Mouse (Mus musculus): ENCODE results near the gene Rgl2. TPM values are rescaled to one million over a fixed set of nuclear protein-coding genes. Genes with fewer than 3 reads are reported as not detected.

The Rgl2 gene
- total RNA-seq, 1 experiment from 2014 or later, result 53.2 TPM

DNA sequence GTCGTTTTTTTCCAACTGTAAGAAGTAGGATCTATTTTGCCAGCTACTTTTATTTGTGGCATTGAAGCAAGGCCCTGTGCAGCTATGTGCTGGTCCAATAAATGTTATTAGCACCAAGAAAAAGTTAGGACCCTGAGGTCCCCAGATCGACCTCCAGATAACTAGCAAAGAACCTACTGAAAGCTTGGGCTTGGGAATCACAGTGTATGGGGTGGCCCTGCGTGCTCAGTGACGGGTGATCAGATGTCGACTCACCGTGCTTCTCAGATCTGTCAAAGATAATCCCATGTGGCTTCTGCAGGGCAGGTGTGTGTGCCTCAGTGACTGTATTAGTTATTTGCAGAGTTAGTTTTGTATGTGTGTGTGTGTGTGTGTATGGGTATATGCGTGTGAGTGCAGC lies 8.0 kb upstream of the Rgl2 start:
- DNase-seq, result no peak

DNA sequence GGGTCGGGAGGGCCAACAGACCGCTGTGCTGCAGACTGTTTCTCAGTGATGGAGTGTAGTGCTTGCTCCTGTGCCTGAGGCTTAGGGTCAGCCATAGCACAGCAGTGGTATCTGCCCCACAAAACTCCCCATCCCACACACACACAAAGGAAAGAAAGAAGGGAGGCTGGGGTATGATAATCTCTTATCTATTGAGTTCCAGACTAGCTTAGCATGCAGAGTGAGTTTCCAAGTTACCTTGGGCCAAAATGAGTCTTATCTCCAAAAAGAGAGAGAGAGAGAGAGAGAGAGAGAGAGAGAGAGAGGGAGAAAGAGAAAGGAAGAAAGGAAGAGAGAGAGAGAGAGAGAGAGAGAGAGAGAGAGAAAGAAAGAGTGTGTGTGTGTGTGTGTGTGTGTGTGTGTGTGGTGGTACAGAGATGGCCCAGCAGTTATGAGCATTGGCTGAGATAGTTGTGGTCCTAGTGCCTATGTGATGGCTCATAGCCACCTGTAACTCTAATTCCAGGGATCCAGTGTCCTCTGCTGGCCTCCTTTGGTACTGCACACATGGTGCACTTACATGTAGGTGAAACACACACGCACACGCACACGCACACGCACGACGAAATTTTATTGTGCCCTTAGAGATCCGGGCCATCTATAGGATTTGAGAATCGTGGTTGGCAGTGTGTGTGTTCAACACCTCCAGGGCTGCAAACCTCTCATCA lies 4.6 kb upstream of the Rgl2 start:
- peak; percentile 70 for DNase-seq

DNA sequence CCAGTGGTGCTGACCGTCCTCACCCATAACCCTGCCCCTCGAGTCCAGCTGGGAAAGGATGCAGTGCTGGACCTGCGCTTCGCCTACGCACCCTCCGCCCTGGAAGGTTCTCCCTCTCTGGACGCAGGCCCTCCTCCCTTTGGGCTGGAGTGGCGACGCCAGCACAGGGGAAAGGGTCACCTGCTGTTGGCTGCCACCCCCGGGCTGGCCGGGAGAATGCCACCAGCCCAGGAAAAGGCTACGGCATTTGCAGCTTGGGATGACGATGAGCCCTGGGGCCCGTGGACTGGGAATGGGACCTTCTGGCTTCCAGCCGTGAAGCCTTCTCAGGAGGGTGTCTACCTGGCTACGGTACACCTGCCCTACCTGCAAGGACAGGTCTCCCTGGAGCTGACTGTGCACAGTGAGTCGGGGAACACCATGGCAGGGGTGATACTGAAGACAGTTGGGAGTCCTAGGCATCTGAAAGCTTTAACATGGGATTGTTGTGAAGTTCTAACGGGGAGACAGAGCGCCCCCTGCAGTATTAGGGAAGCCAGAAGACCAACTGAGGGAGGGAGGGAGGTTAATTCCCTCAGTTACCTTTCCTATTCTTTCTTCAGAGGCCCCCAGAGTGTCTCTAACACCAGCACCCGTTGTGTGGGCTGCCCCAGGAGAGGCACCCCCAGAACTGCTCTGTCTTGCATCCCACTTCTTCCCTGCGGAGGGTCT lies 3.8 kb upstream of the Rgl2 start:
- no peak for DNase-seq

DNA sequence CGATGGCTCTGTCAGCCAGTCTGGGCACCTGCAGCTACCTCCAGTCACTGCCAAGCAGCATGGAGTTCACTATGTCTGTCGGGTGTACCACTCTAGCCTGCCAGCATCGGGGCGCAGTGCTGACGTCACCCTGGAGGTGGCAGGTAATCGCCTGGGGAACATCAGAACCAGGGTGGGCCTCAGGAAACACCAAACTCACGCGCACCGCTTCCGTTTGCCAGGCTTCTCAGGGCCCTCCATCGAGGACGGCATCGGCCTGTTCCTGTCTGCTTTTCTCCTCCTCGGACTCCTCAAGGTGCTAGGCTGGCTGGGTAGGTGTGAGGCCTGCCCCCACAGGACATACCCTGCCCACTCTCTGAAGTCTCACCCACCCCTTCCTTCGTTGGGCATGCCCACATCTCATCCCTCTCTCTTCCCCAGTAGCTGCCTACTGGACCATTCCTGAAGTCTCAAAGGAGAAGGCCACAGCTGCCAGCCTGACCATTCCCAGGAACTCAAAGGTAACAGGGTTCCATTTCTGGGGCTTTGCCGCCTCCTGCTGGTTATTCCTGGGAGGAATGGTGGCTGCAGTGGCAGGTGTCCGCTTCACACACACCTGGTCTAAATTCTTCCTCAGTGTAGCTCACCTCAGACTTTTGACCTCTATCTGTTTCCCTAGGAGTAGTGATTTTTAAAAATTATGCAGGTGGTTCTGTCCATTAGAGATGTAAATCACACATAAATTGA lies 3.0 kb upstream of the Rgl2 start:
- no peak for DNase-seq

DNA sequence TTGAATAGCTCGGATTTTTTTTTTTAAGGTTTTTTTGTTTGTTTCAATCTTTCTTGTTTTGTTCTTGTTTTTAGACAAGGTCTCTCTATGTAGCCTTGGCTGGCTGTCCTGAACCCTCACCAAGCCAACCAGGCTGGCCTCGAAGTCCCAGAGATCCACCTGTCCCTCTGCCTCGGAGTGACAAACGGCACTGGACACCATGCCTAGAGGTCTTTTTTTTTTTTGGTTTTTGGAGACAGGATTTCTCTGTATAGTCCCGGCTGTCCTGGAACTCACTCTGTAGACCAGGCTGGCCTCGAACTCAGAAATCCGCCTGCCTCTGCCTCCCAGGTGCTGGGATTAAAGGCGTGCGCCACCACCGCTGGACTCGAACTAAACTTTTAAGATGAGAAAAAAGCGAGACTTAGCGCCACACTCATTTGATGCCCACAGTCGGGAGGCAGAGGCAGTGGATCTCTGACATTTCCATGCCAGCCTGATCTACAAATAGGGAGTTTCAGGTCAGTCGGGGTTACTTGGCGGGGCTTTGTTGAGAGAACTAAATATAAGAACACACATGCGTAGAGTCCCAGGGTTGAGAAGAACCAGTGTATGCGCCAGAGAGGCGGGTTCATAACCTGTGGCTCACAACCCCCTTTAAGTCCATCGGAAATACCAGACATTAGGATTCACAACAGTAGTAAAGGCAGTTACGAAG lies 944 bp upstream of the Rgl2 start:
- no peak for DNase-seq

DNA sequence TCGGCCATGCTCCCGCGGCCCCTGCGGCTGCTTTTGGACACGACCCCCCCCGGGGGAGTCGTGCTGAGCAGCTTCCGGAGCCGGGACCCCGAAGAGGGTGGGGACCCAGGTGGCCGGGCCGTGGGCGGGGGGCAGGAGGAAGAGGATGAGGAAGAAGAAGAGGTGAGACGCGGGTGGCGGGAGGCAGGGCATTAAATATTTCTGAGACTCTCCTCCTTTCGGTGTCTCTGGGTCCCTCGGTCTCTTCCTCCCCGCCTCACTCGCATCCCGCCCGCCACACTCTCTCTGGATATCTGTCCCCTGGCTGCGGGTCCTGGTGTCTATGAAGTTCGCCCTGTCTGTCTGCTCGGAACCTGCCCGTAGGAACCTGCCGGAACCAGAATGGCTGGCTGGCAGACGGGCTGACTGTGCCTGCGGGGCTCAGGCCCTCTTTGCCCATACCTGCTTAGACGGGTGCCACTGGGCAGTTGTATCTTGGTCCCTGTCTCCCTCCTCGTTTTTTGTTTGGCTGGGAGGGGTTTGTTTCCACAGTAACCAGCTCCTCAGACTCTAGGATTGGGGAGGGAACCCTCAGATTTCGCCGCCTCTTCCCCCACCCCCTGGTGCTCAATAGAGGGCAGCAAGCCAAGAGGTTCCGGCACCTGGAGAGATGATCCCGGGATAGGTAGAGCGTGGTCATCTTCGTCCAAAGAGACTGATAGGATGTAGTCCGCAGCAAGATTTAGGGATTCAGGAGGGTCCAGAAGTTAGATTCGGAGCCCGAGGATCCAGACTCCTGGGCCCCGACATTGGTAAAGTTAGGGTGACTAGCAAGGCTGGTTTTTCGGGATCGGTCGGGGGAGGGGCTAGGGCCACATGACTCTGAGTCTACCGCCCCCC lies 1.2 kb downstream of the Rgl2 start:
- peak; percentile 73 for DNase-seq

DNA sequence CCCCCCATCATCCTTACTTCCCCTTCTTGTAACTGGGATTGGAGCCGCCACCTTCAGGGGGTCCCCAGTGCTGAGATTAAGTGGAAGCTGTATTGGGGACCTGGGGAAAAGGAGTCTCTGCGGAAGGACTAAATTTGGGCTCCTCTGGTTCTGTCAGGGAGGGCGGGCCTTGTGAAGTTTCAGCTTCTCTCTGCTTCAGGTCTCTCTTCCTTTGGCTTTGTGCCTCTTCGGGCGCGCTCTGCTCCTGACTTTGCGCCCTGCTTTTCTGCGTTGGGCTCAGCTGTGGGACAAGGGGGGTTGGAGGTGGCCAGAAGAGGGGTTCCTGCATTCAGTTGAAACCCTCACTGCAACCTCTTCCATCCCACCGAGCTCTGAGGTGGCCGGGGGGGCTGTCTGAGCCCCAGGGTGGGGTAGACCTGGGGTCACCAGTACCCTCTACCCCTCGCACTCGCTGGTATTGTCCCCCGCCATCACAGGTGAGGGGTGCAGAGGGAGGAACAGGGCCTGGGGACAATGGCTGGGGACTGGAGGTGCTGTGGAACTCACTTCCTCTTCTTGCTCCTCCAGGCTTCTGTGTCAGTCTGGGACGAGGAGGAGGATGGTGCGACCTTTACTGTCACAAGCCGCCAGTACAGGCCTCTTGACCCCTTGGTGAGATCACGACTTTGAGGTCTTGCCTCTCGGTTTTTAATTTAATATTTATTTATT lies 2.0 kb downstream of the Rgl2 start:
- DNase-seq, result peak; percentile 28

DNA sequence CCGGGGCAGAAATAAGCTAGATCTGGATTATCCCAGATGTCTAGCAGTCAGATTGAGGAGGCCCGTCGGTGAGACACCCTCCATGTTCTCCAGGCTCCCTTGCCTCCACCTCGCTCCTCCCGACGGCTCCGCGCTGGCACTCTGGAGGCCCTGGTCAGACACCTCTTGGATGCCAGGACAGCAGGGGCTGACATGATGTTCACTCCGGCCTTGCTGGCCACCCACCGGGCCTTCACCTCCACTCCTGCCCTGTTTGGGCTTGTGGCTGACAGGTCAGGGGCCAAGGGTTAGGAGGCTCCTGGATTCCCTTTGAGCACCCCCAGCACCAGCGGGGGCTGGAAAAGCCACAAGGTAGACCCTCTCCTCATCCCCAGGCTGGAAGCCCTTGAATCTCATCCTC lies 2.6 kb downstream of the Rgl2 start:
- no peak for DNase-seq

DNA sequence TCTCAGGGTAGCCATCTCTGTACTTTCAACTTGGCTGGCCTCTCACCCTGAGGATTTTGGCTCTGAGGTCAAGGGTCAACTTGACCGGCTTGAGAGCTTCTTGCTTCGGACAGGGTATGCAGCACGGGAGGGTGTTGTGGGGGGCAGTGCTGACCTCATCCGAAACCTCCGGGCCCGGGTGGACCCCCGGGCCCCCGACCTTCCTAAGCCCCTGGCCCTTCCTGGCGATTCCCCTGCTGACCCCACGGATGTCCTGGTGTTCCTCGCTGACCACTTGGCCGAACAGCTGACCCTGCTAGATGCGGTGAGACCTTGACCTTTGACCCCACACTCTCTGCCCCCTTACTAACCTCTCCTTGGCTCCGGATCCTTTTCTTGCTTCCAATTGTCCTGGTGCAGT lies 3.1 kb downstream of the Rgl2 start:
- no peak for DNase-seq

DNA sequence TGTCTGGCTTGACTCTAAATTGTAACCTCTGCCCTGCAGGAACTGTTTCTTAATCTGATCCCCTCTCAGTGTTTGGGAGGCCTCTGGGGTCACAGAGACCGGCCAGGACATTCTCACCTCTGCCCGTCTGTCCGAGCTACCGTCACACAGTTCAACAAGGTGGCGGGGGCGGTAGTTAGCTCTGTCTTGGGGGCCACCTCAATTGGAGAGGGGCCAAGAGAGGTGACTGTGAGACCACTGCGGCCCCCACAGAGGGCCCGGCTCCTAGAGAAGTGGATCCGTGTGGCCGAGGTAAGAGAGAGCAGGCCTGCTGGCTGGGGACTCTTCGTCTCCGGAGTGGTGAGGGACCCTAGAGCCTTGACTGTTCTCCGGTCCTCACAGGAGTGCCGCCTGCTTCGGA lies 3.6 kb downstream of the Rgl2 start:
- no peak for DNase-seq

DNA sequence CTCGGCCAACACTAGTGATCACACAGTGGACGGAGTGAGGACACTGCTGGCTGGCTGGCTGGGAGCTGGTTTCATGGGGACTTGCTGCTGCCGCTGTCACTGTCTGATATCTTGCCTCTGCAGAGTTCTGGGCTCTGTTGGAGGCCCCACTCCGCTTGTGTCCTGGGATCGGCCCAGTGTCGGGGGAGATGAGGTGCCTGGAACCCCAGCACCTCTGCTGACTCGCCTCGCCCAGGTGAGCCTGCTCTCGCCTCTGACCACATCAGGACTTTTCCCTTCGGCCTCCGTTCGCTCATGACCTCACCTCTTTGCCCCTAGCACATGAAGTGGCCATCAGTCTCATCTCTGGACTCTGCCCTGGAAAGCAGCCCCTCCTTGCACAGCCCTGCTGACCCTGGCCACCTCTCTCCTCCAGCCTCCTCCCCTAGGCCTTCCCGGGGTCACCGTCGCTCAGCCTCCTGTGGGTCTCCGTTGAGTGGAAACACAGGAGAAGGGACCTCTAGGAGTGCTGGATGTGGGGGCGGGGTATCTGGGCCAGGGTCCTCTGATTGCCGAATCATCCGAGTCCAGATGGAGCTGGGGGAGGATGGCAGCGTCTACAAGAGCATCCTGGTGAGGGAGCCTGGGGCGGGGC lies 6.2 kb downstream of the Rgl2 start:
- no peak for DNase-seq

DNA sequence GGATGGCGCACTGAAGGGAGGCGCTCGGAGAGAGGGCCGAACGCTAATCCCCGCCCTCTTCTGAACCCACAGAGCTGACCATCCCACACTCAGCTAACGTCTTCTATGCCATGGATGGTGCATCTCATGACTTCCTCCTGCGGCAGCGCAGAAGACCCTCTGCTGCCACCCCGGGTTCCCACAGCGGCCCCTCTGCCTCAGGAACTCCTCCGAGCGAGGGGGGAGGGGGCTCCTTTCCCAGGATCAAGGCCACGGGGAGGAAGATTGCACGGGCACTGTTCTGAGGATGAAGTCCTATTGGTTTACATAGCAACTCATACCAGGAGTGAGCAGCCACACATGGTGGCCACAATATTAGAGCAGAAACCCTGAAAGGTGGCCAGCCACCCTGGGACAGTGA lies 7.7 kb downstream of the Rgl2 start:
- DNase-seq, result no peak

DNA sequence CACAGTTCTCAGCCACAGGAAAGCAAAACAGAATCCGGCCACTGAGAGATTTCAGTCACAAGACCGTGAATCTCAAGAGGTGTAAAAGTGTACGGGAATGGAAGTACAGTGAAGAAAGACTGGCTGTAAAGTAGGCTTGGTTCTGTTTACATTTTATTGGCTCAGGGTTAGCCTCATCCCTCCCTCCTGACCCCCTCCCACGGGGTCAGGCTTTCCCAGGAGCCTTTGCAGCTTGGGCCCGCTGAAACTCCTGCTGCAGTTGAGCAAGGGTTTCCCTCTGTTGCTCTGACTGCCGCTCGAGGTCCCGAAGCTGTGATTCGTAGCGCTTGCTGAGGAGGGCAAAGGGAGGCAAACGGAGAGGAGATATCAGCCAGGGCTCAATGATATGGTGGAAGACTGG lies 9.4 kb downstream of the Rgl2 start:
- DNase-seq, result no peak

DNA sequence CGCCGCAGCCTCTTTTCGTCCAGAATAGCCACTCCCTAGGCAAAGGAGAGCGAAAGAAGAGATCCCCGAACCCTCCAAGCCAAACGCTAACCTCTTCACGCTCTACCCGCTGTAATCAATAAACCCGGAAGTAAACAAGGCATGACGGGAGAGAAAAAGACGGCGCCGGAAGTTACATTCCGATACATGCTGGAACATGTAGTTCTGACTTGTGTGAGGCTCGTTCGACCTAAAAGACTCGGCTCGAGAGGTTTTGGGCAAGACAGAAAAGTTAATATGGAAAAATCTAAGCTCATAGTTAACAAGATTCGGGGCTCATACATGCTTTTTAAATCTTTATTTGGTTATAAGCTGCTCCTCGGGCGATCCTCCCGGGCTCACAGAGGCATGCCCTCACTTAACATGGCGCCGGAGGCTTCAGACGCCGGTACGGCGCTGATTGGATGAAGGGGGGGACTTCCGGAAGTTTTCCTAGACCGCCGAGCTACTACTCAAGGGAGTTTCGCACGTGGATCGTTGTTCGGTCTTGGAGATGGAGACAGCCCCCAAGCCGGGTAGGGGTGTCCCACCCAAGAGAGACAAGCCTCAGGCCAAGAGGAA lies 11.0 kb downstream of the Rgl2 start, which contains the start of the genes Pfdn6 and Wdr46:
Gene Pfdn6 (minus strand): TSS at position 138 of the 600 bp plus-strand sequence.
Gene Wdr46 (plus strand): TSS at position 455 of the 600 bp plus-strand sequence.
- DNase-seq, result peak; percentile 92

DNA sequence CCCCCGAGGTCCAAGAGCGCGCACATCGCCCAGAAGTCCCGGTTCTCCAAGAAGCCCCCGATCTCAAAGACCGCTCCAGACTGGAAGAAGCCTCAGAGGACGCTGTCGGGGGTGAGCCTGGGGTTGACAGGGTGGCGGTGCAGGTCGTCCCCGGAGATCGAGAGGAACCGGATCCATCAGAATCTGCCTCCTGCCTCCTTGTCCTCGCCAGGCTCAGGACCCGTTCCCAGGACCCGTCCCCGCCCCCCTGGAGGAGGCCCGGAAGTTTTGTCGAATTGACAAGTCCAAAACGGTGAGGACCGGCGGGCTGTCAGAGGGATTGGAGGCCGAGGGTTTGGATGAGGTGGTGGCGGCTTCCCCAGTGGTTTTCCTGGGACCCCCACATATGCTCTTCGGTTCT lies 11.6 kb downstream of the Rgl2 start:
- peak; percentile 72 for DNase-seq

DNA sequence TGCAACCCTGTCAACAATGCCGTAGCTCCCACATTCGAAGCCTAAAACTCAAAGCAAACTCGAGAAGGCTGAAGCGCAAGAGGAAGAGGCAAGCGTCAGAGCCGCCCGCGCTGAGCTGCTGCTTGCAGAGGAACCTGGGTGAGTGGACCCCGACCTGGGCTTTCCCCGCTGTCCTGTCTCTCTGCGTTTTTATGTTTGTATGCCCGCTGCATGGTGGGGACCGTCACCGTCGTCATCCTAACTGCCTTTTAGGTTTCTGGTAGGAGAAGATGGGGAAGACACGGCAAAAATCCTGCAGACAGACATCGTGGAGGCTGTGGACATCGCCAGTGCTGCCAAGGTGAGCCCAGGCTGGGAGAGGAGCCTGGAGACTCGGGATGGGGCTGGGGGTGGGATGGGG lies 12.0 kb downstream of the Rgl2 start:
- DNase-seq, result no peak

DNA sequence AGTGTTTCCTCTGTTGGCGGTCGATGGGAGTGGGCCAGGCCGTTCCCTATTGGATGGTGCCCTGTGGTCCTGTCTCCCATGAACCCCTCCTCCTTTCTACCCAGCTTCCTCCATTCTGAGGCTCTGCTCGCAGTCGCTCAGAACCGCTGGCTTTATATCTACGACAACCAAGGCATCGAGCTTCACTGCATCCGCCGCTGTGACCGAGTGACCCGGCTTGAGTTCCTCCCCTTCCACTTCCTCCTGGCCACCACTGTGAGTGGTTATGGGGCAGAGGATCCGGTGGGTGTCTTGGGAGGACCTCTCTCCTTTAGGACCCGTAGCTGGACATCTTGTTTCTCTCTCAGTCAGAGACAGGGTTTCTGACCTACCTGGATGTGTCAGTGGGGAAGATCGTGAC lies 14.1 kb downstream of the Rgl2 start:
- DNase-seq, result no peak

DNA sequence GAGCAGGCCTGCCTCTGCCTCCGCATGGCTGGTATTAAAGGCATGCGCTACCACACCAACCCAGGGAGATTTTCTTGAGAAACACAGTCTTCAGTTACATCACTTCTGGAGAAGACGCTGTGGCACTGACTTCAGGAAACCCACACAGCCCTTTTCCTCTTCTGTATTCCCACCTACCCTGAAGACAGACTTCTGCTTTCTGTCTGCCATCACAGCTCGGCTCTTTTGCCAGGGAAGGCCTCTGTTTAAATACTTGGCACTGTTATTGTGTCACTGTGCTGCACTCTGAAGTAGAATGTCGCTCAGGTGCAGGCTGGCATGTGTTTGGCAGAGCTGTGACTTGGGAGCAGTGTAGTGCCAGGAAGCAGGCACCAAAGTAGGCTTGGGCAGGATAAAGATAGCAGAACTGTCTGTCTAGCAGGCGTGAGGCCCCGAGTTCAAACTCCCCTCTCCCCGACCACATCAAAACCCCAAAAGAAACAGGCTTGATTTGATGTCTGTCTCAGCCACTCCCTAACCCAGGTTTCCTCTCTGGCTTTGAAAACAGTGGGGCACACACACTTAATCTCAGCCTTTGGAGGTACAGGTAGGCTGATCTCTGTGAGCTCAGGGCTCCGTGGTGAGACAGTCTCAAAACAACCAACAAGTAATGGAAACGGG lies 18.2 kb downstream of the Rgl2 start:
- DNase-seq, result no peak
